Mouse (Mus musculus) bone marrow macrophage, adult 2 months (primary cell): ENCODE results near the gene Kcnj2. TPM values are rescaled to one million over a fixed set of nuclear protein-coding genes. Genes with fewer than 3 reads are reported as not detected.

Experiments used
- H3K27ac ChIP-seq: 2 replicates; pipeline ENCODE4 v1.5.1; 2012; ENCODE audit warnings: low read depth, low read length; ENCODE audit not compliant: insufficient read depth
- H3K4me1 ChIP-seq: 2 replicates; pipeline ENCODE4 v1.6.1; 2012; ENCODE audit warnings: low read length; ENCODE audit not compliant: control insufficient read depth, insufficient read depth
- H3K4me3 ChIP-seq: 2 replicates; pipeline ENCODE4 v1.5.1; 2012; ENCODE audit warnings: mild to moderate bottlenecking, low read length, moderate library complexity; ENCODE audit not compliant: insufficient read depth
- CTCF ChIP-seq: IDR thresholded peaks from 2 replicates; pipeline ENCODE4 v1.5.1; 2012; ENCODE audit warnings: low read depth, mild to moderate bottlenecking, low read length, moderate library complexity
- POLR2A ChIP-seq: IDR thresholded peaks from 2 replicates; pipeline ENCODE4 v1.6.1; 2012; ENCODE audit warnings: mild to moderate bottlenecking, low read depth, low read length, borderline replicate concordance
- polyA plus RNA-seq: library from polyadenylated mRNA; stranded (reverse); fragments of >200 nt; gene quantifications from 2 replicates; pipeline ENCODE4 v1.2.4, GENCODE M21; 2012; ENCODE audit not compliant: missing spikeins, insufficient read depth, insufficient read length

Gene Kcnj2
- polyA plus RNA-seq, 1 experiment = 48.4 TPM

DNA sequence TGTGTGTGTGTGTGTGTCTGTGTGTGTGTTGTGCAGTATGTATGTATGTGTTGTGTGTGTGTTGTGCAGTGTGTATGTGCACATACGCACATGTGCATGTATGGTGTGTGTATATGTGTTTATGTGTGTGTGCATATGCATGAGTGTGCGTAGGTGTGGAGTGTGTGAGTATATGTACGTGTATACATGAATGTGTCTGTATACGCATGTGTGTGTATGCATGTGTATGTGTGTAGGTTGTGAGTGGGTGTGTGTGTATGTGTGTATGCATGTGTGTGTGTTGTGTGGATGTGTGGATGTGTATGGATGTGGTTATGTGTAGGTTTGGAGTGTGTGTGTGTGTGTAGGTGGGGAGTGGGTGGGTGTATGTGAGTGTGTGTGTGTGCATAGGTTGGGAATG is 8.5 kb upstream of the Kcnj2 start:
- no peak overlapping the region for H3K4me3 ChIP-seq
- TF ChIP-seq CTCF = no peak
- no peak for TF ChIP-seq POLR2A
- H3K27ac ChIP-seq = no peak overlapping the region
- H3K4me1 ChIP-seq = peaks cover 24% of the 10 kb centered on the region

DNA sequence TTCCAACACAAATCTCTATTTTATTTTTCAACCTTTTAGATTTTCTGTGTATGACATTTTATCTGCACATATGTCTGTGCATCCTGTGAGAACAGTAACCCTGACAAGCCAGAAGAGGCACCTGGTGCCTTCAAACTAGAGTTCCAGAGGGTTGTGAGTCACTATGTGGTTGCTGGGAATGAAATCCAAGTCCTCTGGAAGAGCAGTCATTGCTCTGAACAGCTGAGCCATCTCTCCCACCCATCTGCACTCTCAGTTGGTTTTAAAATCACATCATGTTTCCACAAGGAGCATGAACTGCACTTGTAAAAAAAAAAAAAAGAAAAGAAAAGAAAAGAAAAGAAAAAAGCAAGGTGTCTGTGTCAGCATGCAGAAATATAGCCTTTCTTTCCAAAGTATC is 6.5 kb upstream of the Kcnj2 start:
- TF ChIP-seq CTCF = no peak
- TF ChIP-seq POLR2A = no peak
- Histone ChIP-seq H3K27ac (no peak overlapping the region), H3K4me3 (no peak overlapping the region), H3K4me1 (peaks cover 16% of the 10 kb centered on the region)

DNA sequence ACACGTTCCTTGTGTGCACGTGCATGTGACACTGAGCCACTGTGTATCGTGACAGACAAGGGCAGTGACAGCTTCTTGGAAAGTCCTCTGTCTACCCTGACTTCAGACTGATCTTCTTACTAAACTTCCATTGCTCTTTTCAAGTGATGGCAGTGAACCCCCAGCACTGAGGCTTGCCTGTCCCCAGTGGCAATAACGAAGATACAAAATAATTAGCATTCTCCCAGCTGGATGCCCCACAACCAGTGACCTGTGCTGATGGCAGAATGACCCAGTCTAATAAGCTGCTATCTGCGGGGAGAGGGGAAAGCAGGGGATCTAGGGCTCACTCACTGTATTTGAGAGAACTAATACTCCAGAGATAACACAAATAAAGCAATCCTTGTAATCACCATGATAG is 5.7 kb upstream of the Kcnj2 start:
- Histone ChIP-seq H3K4me1 (peaks cover 9% of the 10 kb centered on the region), H3K27ac (no peak overlapping the region), H3K4me3 (no peak overlapping the region)
- TF ChIP-seq CTCF = no peak

DNA sequence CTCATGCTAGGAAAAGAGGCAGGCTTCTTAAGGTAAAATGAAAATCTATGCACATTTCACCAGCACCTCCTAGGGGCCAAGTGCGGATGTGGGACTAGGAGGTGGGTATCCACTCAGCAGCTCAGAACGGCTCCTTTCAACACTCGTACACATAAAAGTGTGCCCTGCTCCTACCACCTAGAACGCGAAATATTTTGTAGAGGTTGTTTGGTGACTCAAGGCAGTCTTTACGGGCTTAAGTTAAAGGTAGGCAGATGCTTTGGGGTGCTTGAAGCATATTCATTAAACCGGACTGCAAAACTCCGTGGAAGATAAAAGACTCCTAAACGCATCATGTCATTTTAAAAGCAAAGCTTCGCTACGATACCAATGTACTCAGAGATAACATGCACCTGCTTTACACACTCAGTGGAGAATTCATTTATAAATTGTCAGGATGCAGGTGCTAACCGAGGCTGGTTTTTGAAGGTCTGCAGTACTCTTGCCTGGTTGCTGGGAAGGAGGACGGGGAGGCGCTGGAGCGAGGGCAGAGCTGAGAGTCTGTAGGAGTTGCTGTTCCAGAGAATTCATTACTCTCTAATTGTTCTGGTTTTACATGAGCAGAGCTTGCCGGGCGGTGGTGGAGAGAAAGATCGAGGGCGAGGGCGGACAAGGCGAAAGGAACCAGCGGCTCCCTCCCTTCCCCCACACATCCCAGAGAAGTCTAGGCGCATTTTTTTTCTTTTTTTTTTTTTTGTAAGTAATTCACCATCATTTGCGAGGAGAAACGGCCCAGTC is 1.0 kb upstream of the Kcnj2 start:
- Histone ChIP-seq H3K27ac (peak overlapping the region; percentile 72), H3K4me1 (peaks cover 10% of the 10 kb centered on the region), H3K4me3 (peak overlapping the region; percentile 68)
- TF ChIP-seq CTCF = no peak
- no peak for TF ChIP-seq POLR2A

DNA sequence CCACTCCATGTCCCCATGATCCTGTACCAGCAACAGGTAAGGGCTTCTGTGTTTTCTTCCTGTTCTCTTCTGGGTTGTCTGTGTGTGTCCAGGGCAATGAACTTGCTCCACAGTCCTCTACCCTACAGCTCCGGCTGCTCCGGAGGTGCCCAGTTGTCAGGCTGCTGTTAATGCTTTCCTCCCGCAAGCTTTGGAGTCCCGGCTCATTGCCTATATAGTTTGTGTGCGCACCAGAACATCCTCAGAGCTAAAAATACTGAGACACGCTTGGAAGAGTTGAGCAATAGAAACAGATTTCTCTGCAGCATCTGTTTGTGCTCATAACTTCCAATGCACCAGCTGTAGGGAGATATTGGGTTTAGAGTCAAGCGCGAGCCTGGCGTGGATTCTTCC is 331 bp downstream of the Kcnj2 start:
- no peak for TF ChIP-seq POLR2A
- no peak for TF ChIP-seq CTCF
- H3K27ac ChIP-seq = peak overlapping the region; percentile 80
- H3K4me3 ChIP-seq = peak overlapping the region; percentile 68
- H3K4me1 ChIP-seq = peaks cover 17% of the 10 kb centered on the region

DNA sequence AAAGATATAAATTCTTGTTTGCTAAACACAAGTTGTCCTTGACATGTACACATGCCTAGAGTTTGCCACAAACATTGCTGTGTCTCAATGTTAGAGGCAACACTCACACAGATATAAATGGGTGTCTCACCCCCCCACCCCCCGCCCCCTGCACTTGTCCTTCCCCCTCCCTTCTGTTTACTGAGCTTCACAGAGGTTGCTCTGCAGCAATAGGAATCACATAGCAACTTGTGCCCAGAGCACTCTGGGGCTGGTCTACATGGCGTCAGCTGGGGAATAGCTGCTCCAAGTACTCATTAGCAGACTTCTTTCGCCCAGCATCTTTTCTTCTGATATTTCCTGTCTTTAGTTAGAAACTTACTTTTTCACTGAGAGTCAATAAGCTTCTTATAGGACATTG is 1.8 kb downstream of the Kcnj2 start:
- Histone ChIP-seq H3K4me1 (peaks cover 21% of the 10 kb centered on the region), H3K4me3 (peak overlapping the region; percentile 68), H3K27ac (no peak overlapping the region)
- TF ChIP-seq CTCF = no peak
- TF ChIP-seq POLR2A = no peak

DNA sequence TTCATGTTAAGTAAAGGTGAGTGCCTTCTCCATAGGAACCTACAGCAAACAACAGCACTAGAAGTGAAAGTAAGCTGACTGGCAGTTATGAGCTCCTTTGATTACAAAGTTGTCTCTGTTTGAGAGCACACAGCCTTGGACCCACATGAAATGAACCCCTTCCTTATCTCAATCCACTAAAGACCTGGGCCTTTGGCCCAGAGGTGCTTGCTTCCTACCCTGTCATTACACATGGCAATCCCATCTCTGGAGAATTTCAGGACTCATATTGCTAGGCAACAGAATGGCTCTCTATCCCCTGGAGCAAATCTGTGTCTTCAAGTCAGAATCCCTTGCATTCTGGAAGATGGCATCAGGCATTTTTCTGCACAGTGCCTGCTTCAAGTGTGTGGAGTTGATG is 4.5 kb downstream of the Kcnj2 start:
- no peak for TF ChIP-seq CTCF
- no peak for TF ChIP-seq POLR2A
- H3K4me3 ChIP-seq = no peak overlapping the region
- peaks cover 31% of the 10 kb centered on the region for H3K4me1 ChIP-seq
- no peak overlapping the region for H3K27ac ChIP-seq

DNA sequence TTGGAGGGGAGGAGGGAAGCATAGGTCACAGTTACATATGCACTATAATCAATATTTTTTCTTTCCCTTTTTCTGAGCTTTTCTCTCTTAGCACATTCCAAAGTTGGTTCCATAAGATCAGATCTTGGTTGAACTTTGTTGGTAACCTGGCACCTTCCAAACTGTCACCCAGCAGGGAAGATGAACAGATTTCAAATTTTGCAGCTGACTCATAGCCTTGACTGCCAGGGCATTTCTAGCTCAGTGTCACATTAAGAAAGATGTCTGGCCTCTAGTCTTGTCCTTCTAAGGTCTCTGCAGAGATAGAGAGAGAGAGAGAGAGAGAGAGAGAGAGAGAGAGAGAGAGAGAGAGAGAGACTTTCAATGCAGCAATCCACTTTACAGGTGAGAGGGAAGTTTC is 8.2 kb downstream of the Kcnj2 start:
- Histone ChIP-seq H3K27ac (no peak overlapping the region), H3K4me1 (peaks cover 35% of the 10 kb centered on the region), H3K4me3 (no peak overlapping the region)
- TF ChIP-seq POLR2A = no peak
- TF ChIP-seq CTCF = no peak

DNA sequence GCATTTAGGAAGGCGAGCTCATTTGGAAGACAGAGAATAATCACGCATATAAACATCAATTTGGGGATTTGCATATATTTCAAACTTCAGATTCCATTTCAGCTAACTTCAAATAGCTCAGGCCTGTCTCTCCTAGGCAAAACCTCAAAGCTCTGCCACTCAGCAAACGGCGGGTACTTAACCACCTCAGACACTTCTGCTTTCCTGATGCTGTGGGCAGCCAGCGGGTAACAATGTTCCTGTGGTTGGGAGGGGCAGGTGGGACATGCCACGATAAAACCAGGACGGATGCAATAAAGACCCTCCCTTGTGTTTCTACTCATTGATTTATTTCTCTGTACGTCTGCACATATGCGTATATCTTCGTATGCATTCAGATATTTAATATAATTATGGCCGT is 12.1 kb downstream of the Kcnj2 start:
- Histone ChIP-seq H3K27ac (no peak overlapping the region), H3K4me1 (peaks cover 23% of the 10 kb centered on the region), H3K4me3 (no peak overlapping the region)
- TF ChIP-seq POLR2A (no peak), CTCF (no peak)

DNA sequence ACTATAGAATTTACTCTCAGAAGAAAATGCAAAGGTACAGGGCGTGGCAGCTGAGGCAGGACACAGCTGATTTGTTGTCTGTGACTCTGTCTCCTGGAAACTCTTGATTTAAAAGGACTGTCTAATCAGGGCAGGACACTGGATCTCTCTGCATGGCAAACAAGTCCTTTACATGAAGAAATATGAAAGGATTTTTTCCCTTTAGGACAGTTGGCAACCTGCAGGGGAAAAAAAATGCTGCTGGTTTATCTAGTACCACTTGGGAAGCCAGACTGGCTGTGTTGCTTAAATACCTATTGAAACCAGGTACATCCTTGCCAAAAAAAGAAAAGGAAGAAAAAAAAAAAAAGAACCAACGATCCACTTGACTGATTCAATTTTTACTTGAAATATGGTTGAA is 17.0 kb downstream of the Kcnj2 start:
- TF ChIP-seq POLR2A = no peak
- TF ChIP-seq CTCF = no peak
- Histone ChIP-seq H3K27ac (no peak overlapping the region), H3K4me3 (no peak overlapping the region), H3K4me1 (peaks cover 21% of the 10 kb centered on the region)
